Mouse (Mus musculus) ES-Bruce4 (cell line): Measurements from ENCODE around the gene Hoxb1. TPM values are rescaled to one million over a fixed set of nuclear protein-coding genes. Genes with fewer than 3 reads are reported as not detected.

ENCODE experiments used
- H3K27ac ChIP-seq: 2 replicates; pipeline ENCODE4 v1.5.1; 2012; ENCODE audit warnings: low read length, inconsistent platforms; ENCODE audit not compliant: insufficient read depth
- H3K27me3 ChIP-seq: 2 replicates; pipeline ENCODE4 v1.6.1; 2012; ENCODE audit warnings: mild to moderate bottlenecking, low read length, inconsistent platforms; ENCODE audit not compliant: control insufficient read depth, poor library complexity, insufficient read depth, severe bottlenecking
- H3K36me3 ChIP-seq: 2 replicates; pipeline ENCODE4 v1.6.1; 2012; ENCODE audit warnings: inconsistent platforms, mild to moderate bottlenecking, low read length, moderate library complexity; ENCODE audit not compliant: control insufficient read depth, poor library complexity, insufficient read depth, severe bottlenecking
- H3K4me1 ChIP-seq: one replicate; pipeline ENCODE4 v1.8.1; 2011; ENCODE audit warnings: low read length; ENCODE audit not compliant: control insufficient read depth, insufficient read depth
- H3K4me3 ChIP-seq: 2 replicates; pipeline ENCODE4 v1.5.1; 2011; ENCODE audit warnings: low read depth, mild to moderate bottlenecking, low read length
- H3K9ac ChIP-seq: 2 replicates; pipeline ENCODE4 v1.6.1; 2012; ENCODE audit warnings: low read depth, mild to moderate bottlenecking, inconsistent platforms; ENCODE audit not compliant: poor library complexity, severe bottlenecking
- H3K9me3 ChIP-seq: replicated peaks from 2 replicates; pipeline ENCODE4 v1.6.1; 2012; ENCODE audit warnings: mild to moderate bottlenecking, low read length, inconsistent platforms; ENCODE audit not compliant: control insufficient read depth, poor library complexity, insufficient read depth, severe bottlenecking
- CTCF ChIP-seq: IDR thresholded peaks from one replicate; pipeline ENCODE4 v1.8.1; 2011; ENCODE audit warnings: low read depth, low read length
- EP300 ChIP-seq: IDR thresholded peaks from 2 replicates; pipeline ENCODE4 v1.6.1; 2011; ENCODE audit warnings: low read depth, low read length; ENCODE audit not compliant: insufficient read depth
- POLR2A ChIP-seq: IDR thresholded peaks from one replicate; pipeline ENCODE4 v1.8.1; 2011; ENCODE audit warnings: low read length; ENCODE audit not compliant: insufficient read depth
- polyA plus RNA-seq: library from polyadenylated mRNA; stranded (reverse); fragments of >200 nt; gene quantifications from 2 replicates; pipeline ENCODE4 v1.2.4, GENCODE M21; 2011; ENCODE audit warnings: low read depth; ENCODE audit not compliant: missing spikeins, insufficient read depth, insufficient read length

The Hoxb1 gene
- not detected in 2 replicates for polyA plus RNA-seq

DNA sequence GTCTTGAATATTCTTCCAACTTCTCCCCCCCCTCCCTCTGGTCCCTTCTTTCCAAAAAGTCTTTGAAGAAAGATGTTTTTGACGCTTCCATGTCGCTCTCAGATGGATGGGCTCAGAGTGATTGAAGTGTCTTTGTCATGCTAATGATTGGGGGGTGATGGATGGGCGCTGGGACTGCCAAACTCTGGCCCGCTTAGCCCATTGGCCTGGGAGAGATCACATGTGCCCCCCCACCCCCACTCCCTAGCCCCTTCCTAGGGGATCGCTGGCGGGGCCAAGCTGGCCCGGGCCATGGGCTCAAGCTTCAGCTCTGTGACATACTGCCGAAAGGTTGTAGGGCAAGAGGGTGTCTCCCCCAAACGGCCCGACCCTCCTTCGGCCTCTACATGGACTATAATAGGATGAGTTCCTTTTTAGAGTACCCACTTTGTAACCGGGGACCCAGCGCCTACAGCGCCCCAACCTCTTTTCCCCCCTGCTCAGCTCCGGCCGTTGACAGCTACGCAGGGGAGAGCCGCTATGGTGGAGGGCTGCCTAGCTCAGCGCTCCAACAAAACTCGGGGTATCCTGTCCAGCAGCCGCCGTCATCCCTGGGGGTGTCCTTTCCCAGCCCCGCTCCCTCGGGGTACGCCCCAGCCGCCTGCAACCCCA is at the start of gene Hoxb1:
TSS of gene Hoxb1 (plus strand) at position 312 of the 651 bp plus-strand sequence.
- Histone ChIP-seq H3K27me3 (peaks cover 35% of the 10 kb centered on the region), H3K9me3 (no peaks in the 10 kb centered on the region), H3K9ac (no peak within 1 kb of the TSS), H3K27ac (no peak within 1 kb of the TSS), H3K36me3 (no peaks in the 10 kb centered on the region), H3K4me1 (peaks cover 2% of the 10 kb centered on the region), H3K4me3 (no peak within 1 kb of the TSS)
- TF ChIP-seq CTCF (no peak), POLR2A (no peak), EP300 (no peak)

DNA sequence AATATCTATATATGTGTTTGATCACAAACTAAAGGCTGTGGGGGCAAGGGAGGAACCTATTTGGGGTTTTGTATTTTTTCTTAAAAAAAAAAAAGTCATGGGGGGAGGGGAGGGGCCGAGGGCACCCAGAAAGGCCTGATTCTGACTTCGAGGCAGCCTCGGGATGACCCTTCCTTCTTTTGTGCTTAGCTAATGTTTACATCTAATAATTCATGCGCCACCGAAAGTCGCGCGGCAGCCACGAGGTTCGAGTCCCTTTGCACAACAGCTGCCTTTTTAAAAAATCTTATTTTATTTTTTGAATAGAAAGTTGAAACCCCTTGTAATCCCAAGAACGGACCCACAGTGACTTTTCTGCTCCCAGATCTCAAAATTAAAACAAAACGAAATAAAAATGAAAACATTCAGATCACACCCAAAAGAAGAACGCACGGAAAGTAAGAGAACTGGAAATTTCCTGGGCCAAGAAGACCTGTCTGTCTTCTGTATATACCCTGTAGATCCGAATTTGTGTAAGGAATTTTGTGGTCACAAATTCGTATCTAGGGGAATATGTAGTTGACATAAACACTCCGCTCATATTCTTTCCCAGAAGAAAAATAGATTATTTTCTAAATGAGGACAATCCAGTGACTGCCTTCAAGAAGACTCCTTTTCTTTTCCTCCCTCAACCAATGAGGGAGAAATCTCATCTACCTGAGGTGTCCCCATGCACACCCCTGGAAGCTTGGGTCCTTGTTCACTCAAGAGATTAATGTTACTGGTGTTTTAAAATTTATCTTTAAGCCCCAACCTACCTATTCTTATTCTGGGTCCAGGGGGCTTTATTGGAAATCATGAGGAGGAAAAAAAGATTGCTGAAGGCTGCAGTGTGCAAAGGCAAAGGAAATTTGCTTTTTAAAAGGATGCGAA is 48.6 kb upstream of the Hoxb1 start:
- no peaks in the 10 kb centered on the region for H3K9me3 ChIP-seq
- TF ChIP-seq EP300 (no peak), POLR2A (no peak), CTCF (no peak)
- H3K9ac ChIP-seq = no peak overlapping the region
- H3K4me3 ChIP-seq = no peak overlapping the region
- H3K27ac ChIP-seq = no peak overlapping the region
- H3K4me1 ChIP-seq = no peaks in the 10 kb centered on the region
- H3K36me3 ChIP-seq = no peaks in the 10 kb centered on the region
- peaks cover 69% of the 10 kb centered on the region for H3K27me3 ChIP-seq

DNA sequence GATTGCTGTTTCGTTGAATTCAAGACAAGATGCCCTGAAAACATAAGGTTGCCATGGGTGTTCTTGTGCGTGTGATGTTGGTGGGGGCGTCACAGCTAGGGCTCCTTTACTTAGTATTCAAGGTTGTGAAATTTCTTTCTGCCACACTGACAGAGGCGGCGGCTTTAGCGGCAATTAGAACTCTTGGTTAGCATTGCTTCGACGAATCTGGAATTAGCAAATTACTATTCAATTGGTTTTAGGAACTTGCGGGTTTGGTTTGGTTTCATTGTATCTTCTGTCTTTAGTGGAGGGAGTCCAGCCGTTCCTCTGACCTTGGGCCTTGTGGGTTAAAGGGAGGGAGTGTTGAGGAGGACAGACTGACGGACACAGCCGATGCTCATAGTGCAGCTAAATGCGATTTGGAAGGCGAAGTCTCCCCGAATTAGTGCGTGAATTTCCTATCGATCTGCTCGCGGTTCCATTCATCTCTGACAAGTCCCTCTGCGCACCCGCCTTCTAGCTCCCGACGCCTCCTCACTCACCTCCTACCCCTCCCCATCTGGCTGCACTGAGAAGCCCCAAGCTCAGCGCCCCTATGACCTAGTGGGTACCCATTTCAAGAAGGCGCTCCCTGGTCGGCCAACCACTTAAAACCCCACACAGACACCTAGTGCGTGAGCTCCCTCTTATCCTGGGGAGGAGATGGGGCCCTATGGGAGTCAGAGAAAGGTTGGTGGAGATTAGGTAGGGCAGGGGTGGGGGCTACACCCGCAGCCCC is 47.8 kb upstream of the Hoxb1 start, which contains the start of gene Hoxb4:
TSS of gene Hoxb4 (plus strand) at position 660 of the 760 bp plus-strand sequence.
- Histone ChIP-seq H3K27me3 (peaks cover 67% of the 10 kb centered on the region), H3K9me3 (no peaks in the 10 kb centered on the region), H3K9ac (peak within 1 kb of the TSS; percentile 66), H3K36me3 (no peaks in the 10 kb centered on the region), H3K4me1 (no peaks in the 10 kb centered on the region), H3K4me3 (peak within 1 kb of the TSS; percentile 61), H3K27ac (no peak within 1 kb of the TSS)
- TF ChIP-seq EP300 (no peak), CTCF (no peak), POLR2A (no peak)

DNA sequence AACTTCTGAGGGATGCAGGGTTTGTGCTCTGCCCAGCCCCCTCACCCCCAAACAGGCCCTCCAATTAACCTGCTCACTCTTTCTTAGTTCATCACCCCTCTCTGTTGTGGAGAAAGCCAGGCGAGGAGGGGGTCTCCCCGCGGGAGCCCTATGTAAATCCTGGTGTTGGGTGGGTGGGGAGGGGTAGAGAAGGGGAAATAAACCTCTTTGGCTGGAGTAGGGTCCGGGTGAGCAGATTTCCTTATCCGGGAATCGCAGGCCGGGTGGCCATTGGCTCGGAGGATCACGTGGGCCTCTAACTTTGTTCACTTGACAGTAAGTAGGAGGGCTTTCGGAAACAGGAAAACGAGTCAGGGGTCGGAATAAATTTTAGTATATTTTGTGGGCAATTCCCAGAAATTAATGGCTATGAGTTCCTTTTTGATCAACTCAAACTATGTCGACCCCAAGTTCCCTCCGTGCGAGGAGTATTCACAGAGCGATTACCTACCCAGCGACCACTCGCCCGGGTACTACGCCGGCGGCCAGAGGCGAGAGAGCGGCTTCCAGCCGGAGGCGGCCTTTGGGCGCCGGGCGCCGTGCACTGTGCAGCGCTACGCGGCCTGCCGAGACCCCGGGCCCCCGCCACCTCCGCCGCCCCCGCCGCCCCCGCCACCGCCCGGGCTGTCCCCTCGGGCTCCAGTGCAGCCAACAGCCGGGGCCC is 47.0 kb upstream of the Hoxb1 start:
- peaks cover 66% of the 10 kb centered on the region for H3K27me3 ChIP-seq
- H3K9ac ChIP-seq = peak overlapping the region; percentile 66
- H3K9me3 ChIP-seq = no peaks in the 10 kb centered on the region
- no peak overlapping the region for H3K27ac ChIP-seq
- H3K36me3 ChIP-seq = no peaks in the 10 kb centered on the region
- H3K4me3 ChIP-seq = peak overlapping the region; percentile 61
- TF ChIP-seq CTCF = no peak
- no peak for TF ChIP-seq EP300
- H3K4me1 ChIP-seq = no peaks in the 10 kb centered on the region

DNA sequence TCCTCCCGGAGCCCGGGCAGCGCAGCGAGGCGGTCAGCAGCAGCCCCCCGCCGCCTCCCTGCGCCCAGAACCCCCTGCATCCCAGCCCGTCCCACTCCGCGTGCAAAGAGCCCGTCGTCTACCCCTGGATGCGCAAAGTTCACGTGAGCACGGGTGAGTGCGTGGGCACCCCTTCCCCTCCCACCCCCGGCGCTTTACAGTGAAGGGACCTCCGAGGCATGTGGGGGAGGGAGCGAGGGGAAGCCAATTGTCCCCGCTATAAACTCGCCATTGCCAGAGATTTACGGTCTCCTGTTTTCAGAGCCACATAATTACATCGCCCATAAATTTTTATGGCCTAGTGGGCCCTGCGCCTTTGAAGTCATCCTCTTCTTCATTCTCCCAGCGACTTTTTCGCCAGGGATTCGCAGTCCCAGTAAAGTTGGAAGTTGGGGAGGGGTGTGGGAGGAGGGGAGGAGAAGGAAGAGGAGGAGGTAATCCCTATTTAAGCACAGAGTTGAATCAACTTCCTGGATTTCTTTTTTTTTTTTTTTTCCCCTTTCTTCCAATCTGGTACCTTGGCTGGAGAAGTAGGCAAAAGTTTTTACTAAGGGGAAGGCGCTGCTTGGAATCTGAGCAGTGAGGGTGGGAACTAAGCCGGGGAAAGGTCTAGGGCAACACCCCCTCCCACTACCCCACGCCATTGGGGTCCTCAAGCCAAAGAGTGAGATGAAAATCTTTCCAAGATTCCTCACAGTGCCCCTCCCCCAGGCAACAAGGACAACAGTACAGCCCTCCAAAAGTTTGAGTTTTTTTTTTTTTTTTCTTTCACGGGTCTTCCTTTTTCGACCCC is 46.3 kb upstream of the Hoxb1 start:
- no peak for TF ChIP-seq POLR2A
- TF ChIP-seq EP300 = no peak
- TF ChIP-seq CTCF = no peak
- Histone ChIP-seq H3K27ac (no peak overlapping the region), H3K36me3 (no peaks in the 10 kb centered on the region), H3K4me1 (no peaks in the 10 kb centered on the region), H3K9ac (peak overlapping the region; percentile 66), H3K9me3 (no peaks in the 10 kb centered on the region), H3K27me3 (peaks cover 65% of the 10 kb centered on the region), H3K4me3 (peak overlapping the region; percentile 44)
